8 mouse cellular contexts compared by ENCODE assay signal in the genomic region with DNA sequence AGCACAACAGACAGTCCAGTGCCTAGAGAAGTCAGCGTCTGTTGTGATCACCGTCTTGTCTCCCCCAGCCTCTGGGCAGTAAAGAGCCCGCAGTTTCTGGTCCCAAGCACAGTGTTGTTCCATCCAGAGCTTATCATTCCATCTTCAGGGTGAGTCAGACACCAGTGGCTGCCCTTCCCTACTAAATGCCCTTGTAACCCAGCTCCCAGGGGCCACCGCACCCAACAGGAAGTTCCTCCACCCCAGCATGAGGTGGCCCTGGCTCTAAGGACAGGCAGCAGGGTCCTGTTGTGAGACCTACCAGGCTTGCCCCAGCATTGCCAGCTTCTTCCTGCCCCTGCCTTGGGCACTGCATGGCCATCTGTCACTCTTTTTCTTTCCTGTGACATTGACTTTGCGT. TPM values are rescaled to one million over a fixed set of nuclear protein-coding genes. Genes with fewer than 3 reads are reported as not detected.
DNase-seq lines count a peak whose midpoint lies in the region; ATAC-seq lines count a peak whose summit lies in the region.

No protein-coding gene starts in this region.

- no peaks in the 10 kb centered on the region for H3K27me3 ChIP-seq in heart, embryonic 10.5 days (ENCODE audit: insufficient read depth, poor library complexity, severe bottlenecking)
- no peaks in the 10 kb centered on the region for H3K27me3 ChIP-seq in midbrain, embryonic 16.5 days (ENCODE audit: control insufficient read depth, insufficient read depth, low read depth, low read length)
- H3K27me3 ChIP-seq in midbrain, embryonic 11.5 days (ENCODE audit: control insufficient read depth, insufficient read depth, low read length) = no peaks in the 10 kb centered on the region
- no peaks in the 10 kb centered on the region for H3K27me3 ChIP-seq in embryonic facial prominence, embryonic 10.5 days (replicated peaks; ENCODE audit: low read depth, poor library complexity, severe bottlenecking)

- H3K4me3 ChIP-seq in heart, embryonic 10.5 days = no peak overlapping the region
- no peak overlapping the region for H3K4me3 ChIP-seq in midbrain, embryonic 16.5 days (ENCODE audit: low read depth, low read length)
- no peak overlapping the region for H3K4me3 ChIP-seq in midbrain, embryonic 11.5 days (ENCODE audit: low read depth, low read length)
- no peak overlapping the region for H3K4me3 ChIP-seq in embryonic facial prominence, embryonic 10.5 days

- H3K27ac ChIP-seq in heart, embryonic 10.5 days = peak overlapping the region; percentile 81; the same call in 1 of the 2 replicates
- no peak overlapping the region for H3K27ac ChIP-seq in midbrain, embryonic 16.5 days (ENCODE audit: low read length)
- no peak overlapping the region for H3K27ac ChIP-seq in midbrain, embryonic 11.5 days (ENCODE audit: low read depth, low read length)
- H3K27ac ChIP-seq in embryonic facial prominence, embryonic 10.5 days (replicated peaks) = 0 out of 2 replicates have a peak overlapping the region, but pooled peaks have one; percentile 10

- H3K4me2 ChIP-seq in midbrain, embryonic 16.5 days (ENCODE audit: low read length) = no peak overlapping the region
- no peak overlapping the region for H3K4me2 ChIP-seq in midbrain, embryonic 11.5 days

- no peak for DNase-seq in heart, embryonic 10.5 days (ENCODE audit: low spot score)
- DNase-seq in heart, postnatal 4 days = no peak
- no peak for DNase-seq in midbrain, embryonic 11.5 days (ENCODE audit: low spot score, missing footprints)
- no peak for DNase-seq in embryonic facial prominence, embryonic 10.5 days (ENCODE audit: low spot score)
- no peak for DNase-seq in yolk sac, embryonic 10.5 days (ENCODE audit: low spot score)
- no peak for DNase-seq in layer of hippocampus, adult 9-11 months

- H3K9me3 ChIP-seq in heart, embryonic 10.5 days = no peaks in the 10 kb centered on the region
- H3K9me3 ChIP-seq in midbrain, embryonic 16.5 days (replicated peaks; ENCODE audit: control insufficient read depth, low read length, poor library complexity, severe bottlenecking) = no peaks in the 10 kb centered on the region
- H3K9me3 ChIP-seq in midbrain, embryonic 11.5 days (ENCODE audit: control insufficient read depth, low read length) = no peaks in the 10 kb centered on the region
- no peaks in the 10 kb centered on the region for H3K9me3 ChIP-seq in embryonic facial prominence, embryonic 10.5 days

- 0 out of 2 replicates have a peak overlapping the region, but pooled peaks have one; percentile 4 for H3K9ac ChIP-seq in midbrain, embryonic 16.5 days (ENCODE audit: low read depth, low read length)
- no peak overlapping the region for H3K9ac ChIP-seq in midbrain, embryonic 11.5 days (ENCODE audit: low read length)

- ATAC-seq in midbrain, embryonic 16.5 days = no peak
- ATAC-seq in midbrain, embryonic 11.5 days (ENCODE audit: low FRiP score) = no peak
- ATAC-seq in neutrophil, adult 5-6 weeks (ENCODE audit: extremely low read depth, insufficient number of reproducible peaks, low FRiP score, poor library complexity, severe bottlenecking) = peak; percentile 13; the same call in 1 of the 2 replicates

- no peaks in the 10 kb centered on the region for H3K36me3 ChIP-seq in heart, embryonic 10.5 days
- H3K36me3 ChIP-seq in midbrain, embryonic 16.5 days (ENCODE audit: control insufficient read depth, insufficient read depth, low read length) = no peaks in the 10 kb centered on the region
- no peaks in the 10 kb centered on the region for H3K36me3 ChIP-seq in midbrain, embryonic 11.5 days (ENCODE audit: control insufficient read depth, insufficient read depth, low read length)
- H3K36me3 ChIP-seq in embryonic facial prominence, embryonic 10.5 days (replicated peaks) = peaks cover 2% of the 10 kb centered on the region; the same call in 1 of the 2 replicates

- WGBS in heart, embryonic 10.5 days = 77% methylated on average over 5 of the region's 5 CpGs
- WGBS in midbrain, embryonic 16.5 days = 83% methylated on average over 5 of the region's 5 CpGs
- WGBS in midbrain, embryonic 11.5 days = 83% methylated on average over 5 of the region's 5 CpGs
- 84% methylated on average over 5 of the region's 5 CpGs for WGBS in embryonic facial prominence, embryonic 10.5 days

- H3K4me1 ChIP-seq in heart, embryonic 10.5 days = peaks cover 67% of the 10 kb centered on the region
- peaks cover 28% of the 10 kb centered on the region for H3K4me1 ChIP-seq in midbrain, embryonic 16.5 days (ENCODE audit: control insufficient read depth, insufficient read depth, low read length)
- H3K4me1 ChIP-seq in midbrain, embryonic 11.5 days (ENCODE audit: control insufficient read depth, insufficient read depth, low read length) = 0 out of 2 replicates have a peak, but pooled peaks cover 2% of the 10 kb centered on the region
- peaks cover 52% of the 10 kb centered on the region for H3K4me1 ChIP-seq in embryonic facial prominence, embryonic 10.5 days

RNA-seq across cellular contexts. Expression of a gene that starts 29.3 kb away (rescaled TPM):
- 159 and 189 TPM in 2 replicates for polyA plus RNA-seq in heart, embryonic 10.5 days (2016; fragmentation: Nextera tagmentation; extraction: Ambion mirVana)
- 10 to 100 TPM; 79.8 to 88.6 TPM for total RNA-seq in heart, postnatal 4 days (2021)
- 93.3 and 103 TPM in 2 replicates for polyA plus RNA-seq in midbrain, embryonic 16.5 days (2015; fragmentation: Nextera tagmentation; extraction: Ambion mirVana)
- 135 and 144 TPM in 2 replicates for polyA plus RNA-seq in midbrain, embryonic 11.5 days (2014; fragmentation: Nextera tagmentation; extraction: Ambion mirVana)
- 174 and 177 TPM in 2 replicates for polyA plus RNA-seq in embryonic facial prominence, embryonic 10.5 days (2016; fragmentation: Nextera tagmentation; extraction: Ambion mirVana)
- total RNA-seq in neutrophil, adult 5-6 weeks (2017) = 123 and 125 TPM in 2 replicates

RNA-seq across cellular contexts. Expression of a gene that starts 31.6 kb away (rescaled TPM):
- polyA plus RNA-seq in heart, embryonic 10.5 days (2016; fragmentation: Nextera tagmentation; extraction: Ambion mirVana) = 2.4 and 3.1 TPM in 2 replicates
- 1 to 10 TPM; 7.4 to 8.6 TPM for total RNA-seq in heart, postnatal 4 days (2021)
- polyA plus RNA-seq in midbrain, embryonic 16.5 days (2015; fragmentation: Nextera tagmentation; extraction: Ambion mirVana) = 5.2 and 6.1 TPM in 2 replicates
- 1.1 and 1.6 TPM in 2 replicates for polyA plus RNA-seq in midbrain, embryonic 11.5 days (2014; fragmentation: Nextera tagmentation; extraction: Ambion mirVana)
- 1.9 and 2.0 TPM in 2 replicates for polyA plus RNA-seq in embryonic facial prominence, embryonic 10.5 days (2016; fragmentation: Nextera tagmentation; extraction: Ambion mirVana)
- 110 and 138 TPM in 2 replicates for total RNA-seq in neutrophil, adult 5-6 weeks (2017)

RNA-seq across cellular contexts. Expression of a gene that starts 56.1 kb away (rescaled TPM):
- 1,835 and 3,713 TPM in 2 replicates for polyA plus RNA-seq in heart, embryonic 10.5 days (2016; fragmentation: Nextera tagmentation; extraction: Ambion mirVana)
- total RNA-seq in heart, postnatal 4 days (2021) = 1,000 to 10,000 TPM; 8,328 to 9,816 TPM
- polyA plus RNA-seq in midbrain, embryonic 16.5 days (2015; fragmentation: Nextera tagmentation; extraction: Ambion mirVana) = 0.39 and 0.48 TPM in 2 replicates
- polyA plus RNA-seq in midbrain, embryonic 11.5 days (2014; fragmentation: Nextera tagmentation; extraction: Ambion mirVana) = 0.48 and 0.63 TPM in 2 replicates
- 0.86 and 4.4 TPM in 2 replicates for polyA plus RNA-seq in embryonic facial prominence, embryonic 10.5 days (2016; fragmentation: Nextera tagmentation; extraction: Ambion mirVana)
- total RNA-seq in neutrophil, adult 5-6 weeks (2017) = not detected in 2 replicates

Comparison
In these comparisons a context has a peak if more than half of its experiments do, and no peak if none do; other contexts are left out.
1. H3K27ac ChIP-seq: peak in heart, embryonic 10.5 days (single experiment) and embryonic facial prominence, embryonic 10.5 days (single experiment); none in midbrain, embryonic 16.5 days (single experiment) and midbrain, embryonic 11.5 days (single experiment).
2. RNA of a gene that starts 56.1 kb away (polyA plus RNA-seq): 1,835 to 3,713 TPM in heart, embryonic 10.5 days; 0.86 to 4.4 TPM in embryonic facial prominence, embryonic 10.5 days, 0.48 to 0.63 TPM in midbrain, embryonic 11.5 days and 0.39 to 0.48 TPM in midbrain, embryonic 16.5 days; every median in the first group is over 100 times any median in the second.